Mouse (Mus musculus): ENCODE data around the gene Mum1l1. TPM values are rescaled to one million over a fixed set of nuclear protein-coding genes. Genes with fewer than 3 reads are reported as not detected.

The Mum1l1 gene
- polyA plus RNA-seq (2014; fragmentation: Illumina TruSeq; extraction: RNeasy Lipid Tissue Mini Kit (QIAGEN cat#74804); ENCODE audit: low read depth, low replicate concordance) = 0.16 TPM

DNA sequence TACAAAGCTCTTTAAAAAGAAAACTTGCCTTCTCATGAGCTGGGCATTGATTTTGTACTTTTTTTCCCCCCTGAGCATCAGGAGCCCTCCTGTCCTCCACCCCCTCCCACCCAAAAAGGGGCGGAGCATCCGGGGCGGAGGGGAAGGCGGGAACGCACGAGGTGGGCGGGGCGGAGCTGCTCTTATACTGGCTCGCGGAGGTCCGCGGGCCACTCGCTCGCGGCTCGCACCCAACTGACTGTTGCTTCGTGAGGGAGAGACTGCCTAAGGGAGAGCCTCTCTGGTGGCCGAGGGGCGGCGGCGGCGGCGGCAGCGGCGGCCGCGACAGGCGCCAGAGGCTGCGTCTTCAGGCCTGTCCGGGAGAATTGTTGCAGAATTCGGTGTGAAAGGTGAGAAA, at the start of gene Mum1l1:
Gene Mum1l1 (plus strand): TSS at position 214 of the 397 bp plus-strand sequence.

DNA sequence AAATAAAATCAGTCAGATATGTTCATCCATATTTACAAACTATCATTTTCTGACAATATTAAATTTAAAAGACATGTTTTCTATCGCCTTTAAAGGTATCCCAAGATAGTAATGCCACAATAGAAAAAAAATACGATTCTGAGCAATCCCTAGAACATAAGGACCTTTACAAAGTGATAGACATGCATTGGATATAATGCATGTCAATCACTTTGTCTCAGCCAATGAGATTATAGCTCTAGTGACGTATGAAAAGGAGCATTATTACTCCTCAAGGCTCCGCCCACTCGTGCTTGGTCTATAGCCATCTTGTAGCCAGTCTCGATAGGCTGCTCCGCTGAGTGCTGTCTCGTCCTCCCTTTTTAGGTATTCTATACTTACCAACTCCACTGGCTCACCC, 30.9 kb upstream of the Mum1l1 start, which contains the start of gene 4933428M09Rik:
Gene 4933428M09Rik (plus strand): TSS at position 301 of the 400 bp plus-strand sequence.

Other genes starting within 250 kb of the Mum1l1 start
- 79.1 TPM for gene Serpina7, start 124.8 kb upstream of the Mum1l1 start, polyA plus RNA-seq (2014; fragmentation: Illumina TruSeq; extraction: RNeasy Lipid Tissue Mini Kit (QIAGEN cat#74804); ENCODE audit: low read depth, low replicate concordance)
- gene 4930513O06Rik, start 123.8 kb upstream of the Mum1l1 start, polyA plus RNA-seq (2014; fragmentation: Illumina TruSeq; extraction: RNeasy Lipid Tissue Mini Kit (QIAGEN cat#74804); ENCODE audit: low read depth, low replicate concordance) = 1.6 TPM
- gene 4933428M09Rik, start 30.8 kb upstream of the Mum1l1 start, polyA plus RNA-seq (2014; fragmentation: Illumina TruSeq; extraction: RNeasy Lipid Tissue Mini Kit (QIAGEN cat#74804); ENCODE audit: low read depth, low replicate concordance) = not detected
- not detected for gene Trap1a, start 123.6 kb downstream of the Mum1l1 start, polyA plus RNA-seq (2014; fragmentation: Illumina TruSeq; extraction: RNeasy Lipid Tissue Mini Kit (QIAGEN cat#74804); ENCODE audit: low read depth, low replicate concordance)